28 mouse cellular contexts compared by ENCODE assay signal in the genomic region with DNA sequence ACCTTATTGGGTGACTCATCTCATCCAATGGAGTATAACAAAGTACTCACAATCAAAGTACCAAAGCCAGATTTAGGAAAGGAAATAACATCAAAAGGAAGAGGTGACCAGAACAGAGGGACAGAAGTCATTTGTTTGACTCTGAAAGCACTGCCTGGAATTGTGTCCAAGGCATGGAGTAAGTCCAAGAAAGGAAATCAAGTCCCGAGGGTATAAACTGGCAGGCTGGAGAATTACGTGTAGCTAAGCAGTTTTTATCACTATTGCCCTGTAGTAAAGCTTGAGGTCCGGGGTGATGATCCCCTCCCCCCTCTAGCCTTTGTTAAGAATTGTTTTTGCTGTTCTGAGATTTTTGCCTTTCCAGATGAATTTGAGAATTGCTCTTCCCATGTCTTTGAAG.
"Had no signal": no experiment of that assay in that cellular context is flagged by ENCODE, and none has a peak within 500 bp of the region (broad histone marks: within the 10 kb centered on the region; RNA-seq: fewer than 3 reads in every experiment).

No protein-coding gene starts in this region.

- H3K27ac ChIP-seq: gastrocnemius, adult 2 months; heart, adult 2 months; heart, embryonic 13.5 days; heart, embryonic 15.5 days; hindbrain, embryonic 10.5 days; hindbrain, embryonic 12.5 days; hindbrain, embryonic 14.5 days; intestine, embryonic 15.5 days; layer of hippocampus, adult 2 months; left cerebral cortex, adult 2 months; limb, embryonic 10.5 days; limb, embryonic 12.5 days; liver, embryonic 13.5 days; liver, embryonic 15.5 days had no signal

- H3K27me3 ChIP-seq: heart, embryonic 13.5 days; heart, embryonic 15.5 days; hindbrain, embryonic 12.5 days; intestine, embryonic 15.5 days; limb, embryonic 12.5 days; liver, embryonic 13.5 days; liver, embryonic 15.5 days had no signal

- H3K36me3 ChIP-seq: heart, embryonic 13.5 days; heart, embryonic 15.5 days; hindbrain, embryonic 10.5 days; hindbrain, embryonic 12.5 days; intestine, embryonic 15.5 days; limb, embryonic 10.5 days; limb, embryonic 12.5 days; liver, embryonic 13.5 days; liver, embryonic 15.5 days had no signal

- H3K4me1 ChIP-seq: heart, embryonic 13.5 days; heart, embryonic 15.5 days; hindbrain, embryonic 10.5 days; hindbrain, embryonic 12.5 days; intestine, embryonic 15.5 days; limb, embryonic 10.5 days; limb, embryonic 12.5 days; liver, embryonic 13.5 days; liver, embryonic 15.5 days had no signal

- DNase-seq: gastrocnemius, adult 2 months; gastrocnemius, postnatal 10 days; gastrocnemius, postnatal 25 days; heart, adult 2 months; heart, postnatal 4 days; kidney, adult 18-20 months; kidney, adult 8-10 months; kidney, postnatal 10 days; kidney, postnatal 25 days; kidney, postnatal 4 days; liver; liver, embryonic 13.5 days had no signal

- H3K9ac ChIP-seq: heart, embryonic 13.5 days; heart, embryonic 15.5 days; hindbrain, embryonic 12.5 days; hindbrain, embryonic 14.5 days; intestine, embryonic 15.5 days; limb, embryonic 12.5 days; liver, embryonic 13.5 days; liver, embryonic 15.5 days had no signal

- H3K4me3 ChIP-seq: gastrocnemius, adult 2 months; heart, adult 2 months; heart, embryonic 13.5 days; heart, embryonic 15.5 days; hindbrain, embryonic 10.5 days; hindbrain, embryonic 12.5 days; intestine, embryonic 15.5 days; layer of hippocampus, adult 2 months; left cerebral cortex, adult 2 months; limb, embryonic 10.5 days; limb, embryonic 12.5 days; liver, embryonic 13.5 days; liver, embryonic 15.5 days had no signal

- H3K9me3 ChIP-seq: heart, embryonic 13.5 days; heart, embryonic 15.5 days; hindbrain, embryonic 10.5 days; hindbrain, embryonic 12.5 days; intestine, embryonic 15.5 days; limb, embryonic 10.5 days; limb, embryonic 12.5 days; liver, embryonic 13.5 days; liver, embryonic 15.5 days had no signal

- ATAC-seq: hindbrain, embryonic 16.5 days; inflammation-experienced regulatory T-cells, adult 6 months; intestine, embryonic 15.5 days; intestine, postnatal 0 days had no signal

- H3K4me2 ChIP-seq: heart, embryonic 11.5 days; heart, embryonic 13.5 days; heart, embryonic 15.5 days; hindbrain, embryonic 12.5 days; hindbrain, embryonic 14.5 days; intestine, embryonic 15.5 days; limb, embryonic 12.5 days; liver, embryonic 11.5 days; liver, embryonic 13.5 days; liver, embryonic 15.5 days had no signal
